8 mouse cellular contexts compared by ENCODE assay signal in the genomic region with DNA sequence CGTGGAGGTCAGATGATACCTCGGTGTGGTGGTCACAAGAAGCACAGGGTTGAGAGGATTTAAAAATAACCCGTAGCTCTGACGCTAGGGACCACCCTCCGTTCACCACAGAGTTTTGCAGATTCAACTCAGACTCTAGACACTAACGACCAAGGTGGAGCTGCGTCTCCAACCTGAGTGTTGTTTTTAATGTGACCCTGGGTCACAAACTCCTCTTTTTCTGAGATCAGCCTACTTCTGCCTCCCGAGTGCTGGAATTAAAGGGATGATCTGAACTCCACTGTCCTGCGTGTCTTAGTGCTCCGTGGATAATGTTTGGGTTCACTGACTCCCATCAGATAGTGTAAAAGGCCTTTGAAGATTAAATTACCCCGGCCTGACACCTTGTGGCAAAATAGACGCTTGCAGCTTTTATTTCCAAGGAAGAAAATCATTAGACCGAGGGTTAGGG. TPM values are rescaled to one million over a fixed set of nuclear protein-coding genes. Genes with fewer than 3 reads are reported as not detected.
A peak's percentile ranks its signal among the peaks of the same experiment; 100 is the strongest.
DNase-seq lines count a peak whose midpoint lies in the region; ATAC-seq and TF ChIP-seq lines count a peak whose summit lies in the region.

No protein-coding gene starts in this region.

- ATAC-seq in forebrain, postnatal 0 days, result peak; percentile 71
- ATAC-seq in inflammation-experienced regulatory T-cells, adult 6 months, result peak; percentile 56
- ATAC-seq in stomach, postnatal 0 days (ENCODE audit: low FRiP score, low TSS enrichment), result peak; percentile 55

- H3K4me1 ChIP-seq in forebrain, postnatal 0 days (ENCODE audit: insufficient read depth), result no peaks in the 10 kb centered on the region; the same call in 1 of the 2 replicates
- H3K4me1 ChIP-seq in midbrain, embryonic 10.5 days, result 0 out of 2 replicates have a peak, but pooled peaks cover 6% of the 10 kb centered on the region
- no peaks in the 10 kb centered on the region; the same call in 1 of the 2 replicates for H3K4me1 ChIP-seq in stomach, postnatal 0 days (replicated peaks; ENCODE audit: control insufficient read depth, insufficient read depth)

- WGBS in forebrain, postnatal 0 days, result 1% methylated on average over 13 of the region's 13 CpGs
- WGBS in midbrain, embryonic 10.5 days, result 2% methylated on average over 13 of the region's 13 CpGs
- WGBS in stomach, postnatal 0 days, result under 1% methylated on average over 13 of the region's 13 CpGs

- peak overlapping the region; percentile 46 for H3K9ac ChIP-seq in forebrain, postnatal 0 days
- no peak overlapping the region; the same call in 1 of the 2 replicates for H3K9ac ChIP-seq in stomach, postnatal 0 days (ENCODE audit: low read length)

- H3K4me3 ChIP-seq in forebrain, postnatal 0 days (ENCODE audit: low read depth, low read length), result peak overlapping the region; percentile 53
- H3K4me3 ChIP-seq in midbrain, embryonic 10.5 days, result peak overlapping the region; percentile 75
- peak overlapping the region; percentile 70 for H3K4me3 ChIP-seq in stomach, postnatal 0 days (ENCODE audit: low read depth, low read length)

- intact Hi-C loops in left cerebral cortex, postnatal 14 days (cut with DNase I), result loop anchor here (1.0 to 5.0 kb wide), 3 partner anchors 103 to 255 kb away; partner anchors contain the start of gene Cldn12

- TF ChIP-seq EP300 in stomach, postnatal 0 days (optimal IDR thresholded peaks at IDR 0.05), result no peak

- TF ChIP-seq CTCF in forebrain, postnatal 0 days (IDR thresholded peaks at IDR 0.05; ENCODE audit: low read depth), result peak; percentile 72
- TF ChIP-seq CTCF in stomach, postnatal 0 days (IDR thresholded peaks at IDR 0.05; ENCODE audit: low read depth), result peak; percentile 80

- H3K36me3 ChIP-seq in forebrain, postnatal 0 days (ENCODE audit: insufficient read depth), result no peaks in the 10 kb centered on the region
- no peaks in the 10 kb centered on the region for H3K36me3 ChIP-seq in midbrain, embryonic 10.5 days
- no peaks in the 10 kb centered on the region for H3K36me3 ChIP-seq in stomach, postnatal 0 days (ENCODE audit: control insufficient read depth, insufficient read depth, low read length)

- H3K27me3 ChIP-seq in forebrain, postnatal 0 days (ENCODE audit: insufficient read depth, low read length), result peaks cover 5% of the 10 kb centered on the region; the same call in 1 of the 2 replicates
- peaks cover 12% of the 10 kb centered on the region for H3K27me3 ChIP-seq in midbrain, embryonic 10.5 days (ENCODE audit: low read depth, poor library complexity, severe bottlenecking)
- H3K27me3 ChIP-seq in stomach, postnatal 0 days (ENCODE audit: control insufficient read depth, insufficient read depth, low read length), result no peaks in the 10 kb centered on the region

- H3K9me3 ChIP-seq in forebrain, postnatal 0 days (ENCODE audit: low read length), result no peaks in the 10 kb centered on the region
- no peaks in the 10 kb centered on the region for H3K9me3 ChIP-seq in midbrain, embryonic 10.5 days (replicated peaks)
- H3K9me3 ChIP-seq in stomach, postnatal 0 days (ENCODE audit: control insufficient read depth, low read length), result no peaks in the 10 kb centered on the region

- peak; percentile 16 to 68 for DNase-seq in heart, adult 18-20 months
- no peak for DNase-seq in heart, adult 11 months
- DNase-seq in cerebellum, adult 18-20 months, result peak; percentile 54 to 60
- peak; percentile 77 for DNase-seq in forebrain, postnatal 0 days
- peak; percentile 58 to 66 for DNase-seq in left cerebral cortex, postnatal 14 days (ENCODE audit: low spot score in 2 of 2)
- DNase-seq in midbrain, embryonic 10.5 days (ENCODE audit: low spot score), result peak; percentile 54
- DNase-seq in stomach, postnatal 0 days (ENCODE audit: low spot score), result peak; percentile 46

- H3K27ac ChIP-seq in forebrain, postnatal 0 days (ENCODE audit: low read depth, low read length), result no peak overlapping the region
- no peak overlapping the region for H3K27ac ChIP-seq in midbrain, embryonic 10.5 days (replicated peaks)
- no peak overlapping the region for H3K27ac ChIP-seq in stomach, postnatal 0 days (replicated peaks)

- H3K4me2 ChIP-seq in forebrain, postnatal 0 days (ENCODE audit: low read depth), result peak overlapping the region; percentile 95
- peak overlapping the region; percentile 98 for H3K4me2 ChIP-seq in stomach, postnatal 0 days (replicated peaks; ENCODE audit: low read depth)

RNA-seq across cellular contexts. Expression of gene Steap1, which starts 0.7 kb away (rescaled TPM):
- under 1 TPM in 1 of 2 experiments, not detected in 1; 0.31 TPM for total RNA-seq in heart, adult 18-20 months (2021)
- total RNA-seq in forebrain, postnatal 0 days (2014; rRNA removed), result 0.57 TPM in 1 of 2 replicates, not detected in the other
- polyA plus RNA-seq in forebrain, postnatal 0 days (2015; fragmentation: Nextera tagmentation; extraction: Ambion mirVana), result 2.1 and 2.8 TPM in 2 replicates
- polyA plus RNA-seq in inflammation-experienced regulatory T-cells, adult 6 months (2017; shearing (Covaris generic)), result not detected
- under 1 TPM; 0.97 to 0.99 TPM for total RNA-seq in left cerebral cortex, postnatal 14 days (2021)
- polyA plus RNA-seq in midbrain, embryonic 10.5 days (2016; fragmentation: Nextera tagmentation; extraction: Ambion mirVana), result 5.0 and 7.8 TPM in 2 replicates
- 10.8 and 11.8 TPM in 2 replicates for polyA plus RNA-seq in stomach, postnatal 0 days (2015; fragmentation: Nextera tagmentation; extraction: Ambion mirVana)

RNA-seq across cellular contexts. Expression of gene Steap2, which starts 55.4 kb away (rescaled TPM):
- 1 to 10 TPM in 1 of 2 experiments, under 1 TPM in 1; 0.45 to 1.1 TPM for total RNA-seq in heart, adult 18-20 months (2021)
- 5.2 and 7.3 TPM in 2 replicates for total RNA-seq in forebrain, postnatal 0 days (2014; rRNA removed)
- polyA plus RNA-seq in forebrain, postnatal 0 days (2015; fragmentation: Nextera tagmentation; extraction: Ambion mirVana), result 1.9 and 3.0 TPM in 2 replicates
- under 1 TPM in 2 of 3 experiments, not detected in 1; 0.04 to 0.12 TPM for polyA plus RNA-seq in inflammation-experienced regulatory T-cells, adult 6 months (2017; shearing (Covaris generic))
- total RNA-seq in left cerebral cortex, postnatal 14 days (2021), result 10 to 100 TPM in 1 of 2 experiments, 1 to 10 TPM in 1; 8.5 to 11.1 TPM
- polyA plus RNA-seq in midbrain, embryonic 10.5 days (2016; fragmentation: Nextera tagmentation; extraction: Ambion mirVana), result 6.9 and 8.3 TPM in 2 replicates
- 4.2 and 5.0 TPM in 2 replicates for polyA plus RNA-seq in stomach, postnatal 0 days (2015; fragmentation: Nextera tagmentation; extraction: Ambion mirVana)
